Mouse (Mus musculus): ENCODE results near the gene C1galt1.

The C1galt1 gene

DNA sequence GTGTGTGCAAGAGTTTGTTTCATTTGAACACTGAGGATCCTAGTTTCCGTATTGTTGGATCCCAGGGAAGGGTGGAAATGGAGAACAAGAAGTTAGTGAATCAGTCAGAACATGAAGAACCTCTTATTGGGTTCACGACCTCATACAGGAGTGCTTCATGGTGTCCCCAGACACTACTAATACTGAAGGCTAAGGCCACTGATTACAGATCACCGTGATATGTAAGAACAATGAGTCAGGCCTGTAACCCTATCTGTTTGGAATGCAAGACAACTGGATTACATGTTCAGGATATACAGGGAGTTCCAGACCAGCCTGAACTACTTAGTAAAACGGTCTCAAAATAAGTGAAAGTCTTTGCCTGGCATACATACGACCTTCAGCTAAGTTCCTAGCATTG lies 13.9 kb downstream of the C1galt1 start:
- peak; percentile 21 for DNase-seq (ENCODE audit: low read depth)

DNA sequence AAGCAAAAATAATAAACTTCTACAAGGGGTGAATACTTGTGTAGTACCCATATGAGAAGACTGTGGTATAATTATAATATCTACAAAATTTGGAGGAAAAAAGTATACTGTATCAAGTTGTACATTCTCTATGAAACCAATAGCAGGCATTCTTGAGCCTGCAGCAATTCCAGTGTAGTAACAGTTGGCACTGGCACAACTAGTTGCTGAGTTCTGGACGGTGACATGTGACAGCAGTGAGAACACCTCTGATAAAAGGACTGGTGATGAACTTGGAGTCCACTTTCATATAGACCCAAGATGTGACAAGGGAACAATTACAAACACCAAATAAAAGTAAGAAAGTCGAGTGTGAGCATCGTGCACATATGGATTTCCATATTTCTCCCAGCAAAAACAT lies 14.5 kb downstream of the C1galt1 start:
- no peak for DNase-seq (ENCODE audit: low read depth)

DNA sequence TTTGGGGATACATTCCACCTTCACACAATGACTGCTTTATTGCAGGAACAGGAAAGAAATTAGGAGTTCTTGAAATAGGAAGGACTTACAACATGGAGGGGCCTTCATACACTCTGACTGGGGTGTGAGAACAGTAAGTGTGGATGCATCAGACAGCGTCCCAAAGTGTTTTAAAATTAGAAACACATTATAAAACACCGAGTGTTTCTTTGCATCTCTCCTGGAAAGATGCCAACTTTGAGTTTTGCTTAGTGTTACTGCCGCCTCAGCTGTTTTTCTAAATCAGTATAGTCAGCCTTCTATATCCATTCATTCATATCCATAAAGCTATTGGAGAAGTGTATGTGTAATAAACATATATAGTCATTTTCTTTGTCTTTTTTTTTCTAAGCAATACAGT lies 16.4 kb downstream of the C1galt1 start:
- no peak for DNase-seq (ENCODE audit: low read depth)

- DNase-seq (ENCODE audit: low read depth) = no peak
Observed at GRCm38 (mm10) chr6:7863354-7863753, 18.7 kb downstream of the C1galt1 start.

DNA sequence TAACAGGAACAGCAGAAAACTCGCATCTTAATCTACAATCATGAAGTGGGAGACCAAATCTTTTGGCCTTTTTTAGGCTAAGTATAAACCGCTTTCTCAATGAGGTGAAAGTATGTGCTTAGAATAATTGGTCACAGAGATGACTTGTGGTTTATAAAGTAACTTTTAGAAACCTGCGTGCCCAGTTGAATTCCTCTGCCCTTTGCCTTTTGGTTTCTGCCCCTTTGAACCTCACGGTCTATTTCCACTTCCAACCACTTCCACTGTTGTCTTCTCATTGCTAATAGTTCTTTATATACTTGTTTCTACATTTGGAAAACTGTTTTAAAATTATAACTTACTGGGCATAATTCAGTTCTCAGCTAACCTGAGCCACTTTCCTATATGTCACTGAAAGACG lies 32.2 kb downstream of the C1galt1 start:
- no peak for DNase-seq (ENCODE audit: low read depth)

DNA sequence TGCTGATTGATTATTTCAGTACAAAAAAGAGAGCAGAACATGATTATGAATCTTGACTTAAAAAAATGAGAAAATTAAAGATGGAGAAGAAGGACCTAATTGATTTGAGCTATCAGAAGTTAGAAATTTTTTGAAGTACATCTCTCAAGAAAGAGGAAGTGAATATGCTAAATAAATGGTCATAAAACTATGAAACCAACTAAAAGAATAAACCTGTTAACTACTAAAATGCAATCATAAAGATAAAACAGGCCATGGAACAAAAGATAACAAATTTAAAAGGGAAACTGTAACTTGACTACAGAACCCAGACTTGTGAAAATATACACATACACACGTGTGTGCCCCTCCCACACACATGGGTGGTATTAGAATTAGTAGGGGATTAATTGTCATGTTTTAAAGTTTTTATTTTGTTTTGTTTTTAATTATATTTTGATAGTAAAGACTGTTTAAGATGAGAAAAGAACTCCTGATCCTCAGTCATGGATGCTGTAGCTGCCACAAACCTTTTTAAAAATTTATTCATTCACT lies 37.0 kb downstream of the C1galt1 start:
- DNase-seq (ENCODE audit: low read depth) = no peak

- no peak for DNase-seq (ENCODE audit: low read depth)
Observed at GRCm38 (mm10) chr6:7882520-7882919, 37.9 kb downstream of the C1galt1 start.

DNA sequence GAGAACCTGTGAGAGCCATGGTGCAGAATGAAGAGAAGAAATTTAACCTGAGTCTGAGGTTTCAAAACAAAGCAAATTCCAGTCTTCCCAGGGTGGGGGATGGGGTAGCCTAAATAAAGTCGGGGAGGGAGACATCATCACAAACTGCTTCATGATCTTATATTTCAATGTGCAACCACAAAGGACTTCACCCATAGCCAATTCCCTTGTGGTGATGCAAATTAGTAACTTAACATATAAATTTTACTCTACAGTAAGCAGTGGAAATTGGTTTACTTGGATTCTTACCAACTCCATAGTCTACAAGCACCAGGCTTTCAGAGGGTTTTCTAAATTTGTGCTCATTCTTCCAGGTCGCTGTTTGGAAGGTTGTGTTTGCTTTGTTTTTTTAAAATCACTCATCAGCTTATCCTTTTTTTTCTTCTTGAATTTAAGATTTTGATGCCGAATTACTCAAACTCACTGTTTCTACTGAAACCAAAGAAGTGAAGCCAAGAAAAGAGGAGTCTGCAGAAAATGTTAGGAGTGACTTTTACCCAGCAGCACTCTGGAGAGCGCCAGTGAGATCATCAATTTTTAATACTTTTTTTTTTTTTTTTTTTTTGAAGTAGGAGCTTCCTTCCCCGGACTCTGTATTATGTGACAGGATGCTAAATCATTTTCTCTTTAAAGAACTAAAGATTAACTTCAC lies 41.5 kb downstream of the C1galt1 start:
- DNase-seq (ENCODE audit: low read depth) = no peak

DNA sequence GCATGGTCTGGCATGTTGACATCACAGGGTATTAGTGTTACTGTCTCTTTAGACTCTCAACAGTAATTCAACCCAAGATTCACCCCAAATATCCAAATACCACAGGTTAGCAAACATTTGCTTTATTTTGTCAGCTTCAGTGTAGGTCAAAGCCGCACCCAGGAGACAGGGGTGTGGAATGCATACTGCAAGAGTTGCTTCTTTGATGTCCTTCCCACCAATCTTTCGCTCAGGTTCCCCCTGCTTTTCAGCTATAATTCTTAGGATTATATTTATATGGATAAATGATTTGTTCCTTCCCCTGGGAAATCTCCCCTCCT lies 42.0 kb downstream of the C1galt1 start:
- DNase-seq (ENCODE audit: low read depth) = no peak

DNA sequence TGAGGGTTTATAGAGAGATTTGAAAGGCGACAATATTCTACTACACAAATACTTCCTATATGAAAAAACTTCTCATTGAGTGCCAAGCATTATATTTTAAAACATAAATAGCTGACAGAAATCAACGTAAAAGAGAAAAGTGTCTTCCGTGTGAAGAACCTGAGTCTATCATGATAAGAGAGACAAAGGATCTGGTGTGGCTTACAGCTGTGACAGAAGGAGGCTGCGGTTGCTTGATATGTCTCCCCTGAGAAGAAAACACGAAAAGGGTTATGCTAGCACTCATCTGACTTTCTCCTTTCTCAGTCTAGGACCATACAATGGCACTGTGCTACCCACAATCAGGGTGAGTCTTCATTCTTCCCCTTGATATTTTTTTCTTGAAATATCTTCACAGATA lies 51.7 kb downstream of the C1galt1 start:
- DNase-seq (ENCODE audit: low read depth) = no peak

- no peak for DNase-seq (ENCODE audit: low read depth)
Observed at GRCm38 (mm10) chr6:7912015-7912414, 67.4 kb downstream of the C1galt1 start.

Measured in 416B (cell line).